Mouse (Mus musculus) heart, postnatal 0 days (tissue): ENCODE measurements at regions not wholly inside any gene's neighbourhood (a gene's known extent, or its start where the extent isn't known, plus 50 kb on each side); places are given as distances from the start of the nearest gene placed in this dataset.

Experiments used
- ATAC-seq: fragments of 200-750 bp; cut with Nextera tagmentation; 2 replicates; pipeline ENCODE4 v1.8.0; 2017; ENCODE audit warnings: low read depth, moderate number of reproducible peaks, moderate library complexity; ENCODE audit not compliant: insufficient read depth
- DNase-seq: peaks from one replicate; pipeline ENCODE4 v3.0.0-alpha.2; 2016; ENCODE audit warnings: low spot score
- H3K27ac ChIP-seq: fragments of 300-500 bp; sonication (generic); 2 replicates; pipeline ENCODE4 v1.5.1; 2014; ENCODE audit warnings: low read depth, mild to moderate bottlenecking
- H3K27me3 ChIP-seq: fragments of 300-500 bp; sonication (generic); 2 replicates; pipeline ENCODE4 v1.6.1; 2014; ENCODE audit warnings: low read length, mixed read lengths; ENCODE audit not compliant: control insufficient read depth, insufficient read depth
- H3K36me3 ChIP-seq: fragments of 300-500 bp; sonication (generic); replicated peaks from 2 replicates; pipeline ENCODE4 v1.6.1; 2014; ENCODE audit warnings: low read length, mixed read lengths; ENCODE audit not compliant: control insufficient read depth, insufficient read depth
- H3K4me1 ChIP-seq: fragments of 300-500 bp; sonication (generic); 2 replicates; pipeline ENCODE4 v1.6.1; 2014; ENCODE audit warnings: antibody characterized with exemption; ENCODE audit not compliant: control insufficient read depth, insufficient read depth
- H3K4me2 ChIP-seq: fragments of 300-500 bp; sonication (generic); 2 replicates; pipeline ENCODE4 v1.6.1; 2014; ENCODE audit warnings: low read depth, mild to moderate bottlenecking, low read length, moderate library complexity
- H3K4me3 ChIP-seq: fragments of 300-500 bp; sonication (generic); 2 replicates; pipeline ENCODE4 v1.5.1; 2014; ENCODE audit warnings: low read depth, low read length
- H3K9ac ChIP-seq: fragments of 300-500 bp; sonication (generic); replicated peaks from 2 replicates; pipeline ENCODE4 v1.6.1; 2014; ENCODE audit warnings: low read depth, low read length, mixed read lengths
- H3K9me3 ChIP-seq: fragments of 300-500 bp; sonication (generic); replicated peaks from 2 replicates; pipeline ENCODE4 v1.6.1; 2016; ENCODE audit warnings: low read length; ENCODE audit not compliant: control insufficient read depth
- CTCF ChIP-seq: IDR thresholded peaks from 2 replicates; pipeline ENCODE4 v1.5.1; 2016; ENCODE audit warnings: antibody characterized with exemption, control low read depth, low read depth
- EP300 ChIP-seq: IDR thresholded peaks from 2 replicates; pipeline ENCODE4 v1.6.1; 2016; ENCODE audit warnings: antibody characterized with exemption, low read depth
- WGBS: fragments of 180-500 bp; shearing (Covaris S2); extraction: QIAGEN DNeasy Blood & Tissue Kit; methylation state at CpG from one replicate; pipeline ENCODE4 v1.1.7; 2014; 5-methylcytosine and 5-hydroxymethylcytosine counted together

DNA sequence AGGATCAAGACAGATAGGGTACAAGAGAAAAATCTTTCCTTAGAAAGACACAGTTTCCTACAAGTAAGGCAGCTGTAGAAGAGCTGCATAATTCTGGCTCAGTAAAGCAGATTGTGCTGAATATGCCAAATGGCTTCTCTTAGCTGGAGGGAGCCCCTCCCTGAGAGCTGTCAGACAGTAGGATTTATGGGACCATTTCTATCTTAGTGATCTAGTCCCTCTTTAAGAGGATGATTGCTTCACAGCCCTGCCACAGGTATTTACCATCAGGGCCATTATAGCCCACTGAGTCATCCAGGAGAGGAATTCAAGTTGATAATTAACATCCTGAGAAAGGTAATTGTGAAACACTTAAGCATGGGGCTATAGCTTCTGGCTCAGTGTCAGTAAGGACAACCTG lies 101.5 kb upstream of the Cypt1 start:
- TF ChIP-seq EP300: no peak
- TF ChIP-seq CTCF: no peak
- no peak for DNase-seq
- no peaks in the 10 kb centered on the region for H3K36me3 ChIP-seq
- no peak for ATAC-seq
- no peak overlapping the region for H3K4me2 ChIP-seq
- no peak overlapping the region for H3K9ac ChIP-seq
- H3K4me1 ChIP-seq: no peaks in the 10 kb centered on the region
- no peaks in the 10 kb centered on the region for H3K27me3 ChIP-seq
- H3K4me3 ChIP-seq: no peak overlapping the region
- H3K9me3 ChIP-seq: no peaks in the 10 kb centered on the region
- no peak overlapping the region for H3K27ac ChIP-seq

DNA sequence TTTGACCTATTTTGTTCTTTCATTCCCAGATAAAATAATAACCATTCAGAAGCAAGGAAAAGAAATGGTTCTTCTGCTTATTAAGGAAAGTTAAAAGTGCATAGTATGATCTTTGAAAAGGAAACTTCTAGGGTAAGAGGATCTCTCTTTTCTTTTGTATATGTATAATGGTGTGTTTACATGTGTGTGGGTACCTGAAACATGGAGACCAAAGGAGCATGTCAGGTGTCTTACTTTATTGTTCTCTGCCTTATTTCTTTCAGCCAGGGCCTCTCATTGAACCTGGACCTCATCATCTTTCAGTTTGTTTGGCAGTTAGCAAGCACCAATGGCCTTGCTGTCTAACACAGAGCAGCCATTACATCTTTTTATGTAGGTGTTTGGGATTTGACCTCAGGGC lies 101.0 kb upstream of the Cypt1 start:
- H3K4me3 ChIP-seq: no peak overlapping the region
- H3K9ac ChIP-seq: no peak overlapping the region
- DNase-seq: no peak
- H3K4me2 ChIP-seq: no peak overlapping the region
- no peaks in the 10 kb centered on the region for H3K27me3 ChIP-seq
- H3K36me3 ChIP-seq: no peaks in the 10 kb centered on the region
- TF ChIP-seq CTCF: no peak
- no peak for TF ChIP-seq EP300
- no peak overlapping the region for H3K27ac ChIP-seq
- no peak for ATAC-seq
- H3K9me3 ChIP-seq: no peaks in the 10 kb centered on the region
- H3K4me1 ChIP-seq: no peaks in the 10 kb centered on the region

DNA sequence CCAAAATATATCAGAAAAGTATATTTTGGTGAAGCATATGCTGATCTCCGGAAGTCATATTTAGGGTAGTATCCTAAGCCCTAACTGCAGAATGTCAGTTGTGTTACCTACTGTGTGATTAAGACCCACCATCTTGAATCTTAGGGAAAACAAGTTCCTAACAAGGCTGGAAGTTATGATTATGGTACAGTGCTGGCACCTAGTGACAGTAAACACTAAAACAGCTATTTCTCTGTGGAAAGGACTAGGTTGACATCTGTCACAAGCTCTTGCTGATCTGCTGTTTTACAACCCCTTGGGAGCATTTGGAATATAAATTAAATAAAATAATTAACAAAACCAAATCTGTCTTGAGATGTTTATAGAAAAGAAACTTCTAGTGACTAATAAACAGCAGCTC lies 84.6 kb upstream of the Cypt1 start:
- Histone ChIP-seq H3K36me3 (no peaks in the 10 kb centered on the region), H3K27ac (no peak overlapping the region), H3K27me3 (no peaks in the 10 kb centered on the region), H3K4me3 (no peak overlapping the region), H3K9me3 (no peaks in the 10 kb centered on the region; the same call in 1 of the 2 replicates), H3K4me1 (no peaks in the 10 kb centered on the region), H3K4me2 (no peak overlapping the region), H3K9ac (no peak overlapping the region)
- no peak for TF ChIP-seq EP300
- TF ChIP-seq CTCF: no peak
- DNase-seq: no peak
- 73% methylated on average over 1 of the region's 1 CpGs for WGBS
- no peak for ATAC-seq

DNA sequence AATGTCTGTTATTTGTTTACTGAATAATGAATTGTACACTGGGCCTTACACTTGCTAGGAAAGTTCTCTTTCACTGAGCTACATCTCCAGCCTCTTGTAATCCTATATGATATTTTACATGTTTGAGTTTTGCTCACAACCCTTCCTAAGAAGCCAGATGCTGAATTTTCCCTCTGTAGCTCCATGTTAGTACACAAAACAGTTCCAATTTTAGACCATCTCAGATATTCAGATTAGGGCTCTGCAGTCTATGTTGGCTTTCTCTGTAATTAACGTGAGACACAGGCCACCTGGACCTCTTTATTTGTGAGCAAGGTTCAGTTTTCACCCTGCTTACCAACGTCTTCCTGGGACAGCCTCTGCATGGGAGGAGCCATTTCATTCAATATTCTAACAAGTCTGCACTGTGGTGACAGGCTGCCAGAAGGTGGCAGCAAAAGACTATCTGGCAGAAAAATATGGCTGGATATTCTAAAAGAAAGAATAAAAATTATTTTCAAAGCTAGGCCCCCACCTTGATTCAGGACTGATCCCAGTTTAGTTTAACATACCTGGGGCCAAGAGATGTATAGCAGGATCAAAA lies 72.1 kb upstream of the Cypt1 start:
- Histone ChIP-seq H3K27ac (no peak overlapping the region), H3K36me3 (no peaks in the 10 kb centered on the region), H3K9me3 (no peaks in the 10 kb centered on the region), H3K4me1 (no peaks in the 10 kb centered on the region), H3K9ac (no peak overlapping the region), H3K4me3 (no peak overlapping the region), H3K4me2 (no peak overlapping the region), H3K27me3 (no peaks in the 10 kb centered on the region)
- WGBS: 3% methylated on average over 2 of the region's 2 CpGs
- TF ChIP-seq EP300: no peak
- TF ChIP-seq CTCF: peak; percentile 54
- DNase-seq (peak; percentile 20), ATAC-seq (no peak)
